Mouse (Mus musculus) frontal cortex, postnatal 36 days (tissue): ENCODE results near the gene Ankrd11.

Experiments
- DNase-seq, 2 experiments: peaks; one replicate each; pipeline ENCODE4 v3.0.0; 2022; ENCODE audit warnings: low spot score in 2 of 2

The Ankrd11 gene

DNA sequence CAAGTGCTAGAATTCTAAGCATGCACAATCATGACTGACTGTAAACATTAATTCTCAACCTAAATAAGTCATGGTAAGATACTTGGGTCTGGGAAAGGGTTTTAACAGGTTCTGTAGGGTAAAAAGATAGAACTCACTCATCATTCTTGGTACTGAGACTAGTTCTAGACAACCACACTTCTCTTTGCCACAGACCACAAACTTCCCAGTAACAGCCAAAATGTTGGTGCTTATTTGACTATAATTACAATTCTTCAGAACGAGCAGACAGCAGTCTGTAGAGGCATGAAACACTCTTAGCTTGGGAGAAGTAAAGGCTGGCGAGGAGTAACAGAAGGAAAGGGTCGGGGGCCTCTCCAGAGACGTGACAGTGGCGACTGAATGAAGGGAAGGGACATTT lies 80.0 kb downstream of the Ankrd11 start:
- no peak for DNase-seq

GRCm38 (mm10) chr8:122961458-122961857 lies 80.6 kb downstream of the Ankrd11 start:
- no peak for DNase-seq

- no peak for DNase-seq
Measured at GRCm38 (mm10) chr8:122960932-122961331, 81.1 kb downstream of the Ankrd11 start.

DNA sequence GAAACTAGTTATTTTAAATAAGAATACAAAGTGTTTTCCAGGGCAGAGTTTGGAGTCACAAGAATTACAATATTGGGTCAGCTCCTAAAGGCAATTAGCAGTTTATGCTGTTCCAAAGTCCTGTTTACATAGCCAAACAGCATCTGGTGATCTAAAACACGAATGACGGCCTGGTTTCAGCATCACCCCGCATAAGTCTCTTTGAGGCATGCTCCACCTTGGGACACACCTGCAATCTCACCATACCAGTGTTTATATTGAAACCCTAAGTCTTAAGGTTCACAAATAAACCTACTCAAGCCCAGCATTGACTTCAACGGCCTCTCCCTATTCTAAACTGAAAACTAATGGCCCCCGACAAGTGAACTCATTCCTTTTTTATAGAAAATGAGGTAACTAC lies 81.8 kb downstream of the Ankrd11 start:
- no peak for DNase-seq

GRCm38 (mm10) chr8:122955997-122956396 lies 86.1 kb downstream of the Ankrd11 start:
- DNase-seq: no peak

DNA sequence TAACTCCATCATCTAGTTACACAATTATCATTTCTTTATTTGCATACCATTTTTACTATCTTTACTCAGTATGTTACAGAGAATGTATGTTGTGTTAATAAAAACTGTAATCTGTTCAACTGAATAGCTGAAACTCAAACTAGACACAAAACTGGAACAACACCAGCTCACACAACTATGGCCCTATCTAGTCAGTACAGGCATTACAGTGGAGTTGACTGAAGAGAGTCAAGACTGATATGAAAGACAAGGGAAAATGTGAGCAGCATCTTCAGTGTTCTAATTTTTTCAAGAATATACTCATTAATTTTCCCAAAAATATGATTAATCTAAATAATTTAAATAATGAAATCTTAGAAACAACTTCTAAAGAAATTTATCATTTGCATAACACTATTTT lies 86.9 kb downstream of the Ankrd11 start:
- DNase-seq: no peak

- no peak for DNase-seq
Measured at GRCm38 (mm10) chr8:122954090-122954799, 87.8 kb downstream of the Ankrd11 start.

DNA sequence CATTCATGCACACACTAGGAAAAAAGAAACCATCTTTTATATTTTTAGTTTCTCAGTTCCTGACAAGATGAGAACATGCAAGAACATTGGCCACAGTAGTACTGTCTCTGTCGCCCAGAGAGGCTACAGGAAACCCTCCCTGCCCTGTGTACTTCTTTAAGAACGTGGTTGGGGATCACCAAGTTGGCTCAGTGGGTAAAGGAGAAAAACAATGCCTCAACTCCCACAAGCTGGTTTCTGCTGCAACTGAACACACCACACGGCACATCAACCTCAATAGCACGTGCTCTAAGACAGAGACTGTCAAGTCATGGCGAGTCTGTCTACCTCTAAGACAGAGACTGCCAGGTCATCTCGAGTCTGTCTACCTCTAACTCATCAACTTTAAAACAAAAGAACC lies 89.0 kb downstream of the Ankrd11 start:
- DNase-seq: no peak

- DNase-seq: no peak
Measured at GRCm38 (mm10) chr8:122951456-122951855, 90.6 kb downstream of the Ankrd11 start.

- no peak for DNase-seq
Measured at GRCm38 (mm10) chr8:122949701-122950100, 92.4 kb downstream of the Ankrd11 start.

- DNase-seq: no peak
Measured at GRCm38 (mm10) chr8:122945775-122946174, 96.3 kb downstream of the Ankrd11 start.

GRCm38 (mm10) chr8:122942803-122943713 lies 99.0 kb downstream of the Ankrd11 start:
- no peak for DNase-seq

DNA sequence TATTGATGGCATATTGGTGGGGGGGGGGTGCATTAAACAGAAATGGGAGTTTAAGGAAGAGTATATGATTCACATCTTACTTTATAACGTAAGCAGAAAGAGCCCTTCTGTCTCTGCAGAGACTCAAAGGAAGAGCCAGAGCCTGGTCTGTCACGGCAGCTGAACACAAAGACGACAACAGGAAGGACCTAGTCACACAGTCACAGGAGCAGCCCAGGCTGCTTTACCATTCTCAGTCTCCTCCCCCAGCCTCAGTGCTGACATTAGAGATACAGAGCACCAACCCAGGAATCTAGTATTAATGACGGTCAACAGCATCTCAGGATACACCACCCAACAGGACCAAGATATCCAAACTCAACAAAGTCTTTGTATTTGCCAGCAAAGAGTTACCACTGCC lies 103.5 kb downstream of the Ankrd11 start:
- no peak for DNase-seq

DNA sequence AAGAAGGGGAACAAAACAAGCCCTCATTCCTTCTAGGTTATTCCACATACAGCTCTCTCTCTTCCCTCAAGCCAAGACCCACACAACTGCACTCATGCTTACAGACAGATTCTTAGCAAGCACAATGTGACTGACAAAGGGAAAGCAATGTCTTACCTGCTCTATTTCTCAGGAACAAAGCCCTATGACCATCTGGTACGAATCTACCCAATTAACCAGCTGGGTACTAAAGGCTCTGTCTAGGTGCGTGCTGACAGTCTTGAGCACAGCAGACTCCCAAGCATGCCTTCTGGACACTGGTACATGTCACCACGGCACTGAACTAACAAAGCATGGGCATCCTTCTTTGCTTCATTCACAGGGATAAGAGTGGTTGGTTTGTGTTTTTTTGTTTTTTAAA lies 103.9 kb downstream of the Ankrd11 start:
- DNase-seq: no peak

DNA sequence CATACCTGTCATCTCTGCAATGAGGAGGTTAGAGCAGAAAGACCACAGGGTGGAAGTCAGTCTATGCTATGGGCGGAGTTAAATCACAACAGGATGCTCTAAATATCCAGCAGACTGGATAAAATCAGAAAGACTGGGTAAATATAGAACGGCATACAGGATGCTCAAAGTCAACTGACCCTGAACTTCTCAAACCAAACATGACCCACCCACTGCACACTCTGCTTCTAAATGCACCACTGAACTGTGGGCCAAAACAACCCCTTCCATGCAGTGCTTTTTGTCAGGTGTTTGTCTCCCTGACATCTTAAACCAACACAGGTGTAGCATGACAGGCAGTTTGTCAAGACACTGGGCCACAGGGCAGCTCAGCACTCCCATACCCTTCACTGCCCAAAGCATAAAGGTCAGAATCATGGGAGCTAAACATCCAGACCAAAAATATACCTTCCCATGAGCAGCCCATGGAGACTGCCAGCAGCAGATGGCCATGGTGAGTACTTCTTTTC lies 104.5 kb downstream of the Ankrd11 start:
- no peak for DNase-seq

DNA sequence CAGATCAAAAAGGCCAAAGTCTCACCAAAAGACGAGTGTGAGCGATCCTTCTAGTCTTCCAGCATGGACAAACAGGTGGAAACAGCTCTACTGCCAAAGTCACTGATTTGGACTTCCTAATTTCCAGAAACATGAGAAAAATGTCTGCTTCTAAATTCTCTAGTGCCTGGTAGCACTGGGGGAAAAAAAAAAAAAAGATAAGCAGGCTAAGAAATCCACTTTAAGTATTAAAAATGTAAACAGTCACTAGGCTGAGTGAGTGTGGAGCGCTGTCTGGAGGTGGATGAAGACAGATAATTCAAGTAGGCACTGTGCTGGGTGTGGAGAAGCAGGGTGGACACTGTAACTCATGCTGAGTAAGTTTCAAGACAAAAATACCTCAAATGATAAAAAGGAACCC lies 106.2 kb downstream of the Ankrd11 start:
- DNase-seq: no peak

DNA sequence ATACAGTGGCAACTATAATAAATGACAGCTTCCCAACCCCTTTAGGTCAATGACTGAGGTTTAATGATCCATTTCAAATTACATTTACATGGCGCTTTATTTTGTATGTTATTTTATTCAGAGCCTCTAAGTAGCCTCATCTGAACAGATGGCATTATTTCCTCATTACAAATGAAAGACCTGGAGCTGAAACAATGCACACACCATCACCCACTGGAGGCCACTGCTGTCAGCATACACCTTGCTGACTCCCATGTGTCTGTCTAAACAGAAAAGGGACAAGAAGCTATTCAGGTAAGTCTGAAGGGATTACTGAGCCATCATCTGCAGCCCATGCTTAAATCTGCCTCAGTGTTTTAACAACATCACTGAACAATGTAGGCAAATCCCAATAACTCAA lies 107.0 kb downstream of the Ankrd11 start:
- DNase-seq: no peak

DNA sequence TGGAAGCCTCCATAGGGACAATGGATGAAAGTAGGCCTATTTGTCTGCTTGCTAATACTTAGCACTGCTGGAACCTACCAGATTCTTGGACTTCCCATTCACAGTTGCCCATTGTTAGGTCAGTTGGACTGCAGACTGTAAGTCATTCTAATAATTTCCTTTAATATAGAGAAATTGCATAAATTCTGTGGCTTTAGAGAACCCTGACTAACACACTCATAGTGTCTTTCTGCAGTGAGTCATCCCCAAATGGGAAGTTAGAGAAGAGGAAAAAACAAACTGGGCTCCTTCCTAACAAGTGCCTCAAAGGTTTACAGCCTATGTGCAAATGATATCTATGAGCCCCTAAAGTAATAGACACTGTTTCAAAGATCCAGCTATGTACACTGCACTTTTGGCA lies 108.1 kb downstream of the Ankrd11 start:
- no peak for DNase-seq

GRCm38 (mm10) chr8:122932561-122932959 lies 109.5 kb downstream of the Ankrd11 start:
- DNase-seq: no peak

- peak; percentile 75 to 91 for DNase-seq
Measured at GRCm38 (mm10) chr8:122931834-122932560, 110.1 kb downstream of the Ankrd11 start.

GRCm38 (mm10) chr8:122928631-122929224 lies 113.3 kb downstream of the Ankrd11 start:
- DNase-seq: peak in 1 of 2 experiments; percentile 24

DNA sequence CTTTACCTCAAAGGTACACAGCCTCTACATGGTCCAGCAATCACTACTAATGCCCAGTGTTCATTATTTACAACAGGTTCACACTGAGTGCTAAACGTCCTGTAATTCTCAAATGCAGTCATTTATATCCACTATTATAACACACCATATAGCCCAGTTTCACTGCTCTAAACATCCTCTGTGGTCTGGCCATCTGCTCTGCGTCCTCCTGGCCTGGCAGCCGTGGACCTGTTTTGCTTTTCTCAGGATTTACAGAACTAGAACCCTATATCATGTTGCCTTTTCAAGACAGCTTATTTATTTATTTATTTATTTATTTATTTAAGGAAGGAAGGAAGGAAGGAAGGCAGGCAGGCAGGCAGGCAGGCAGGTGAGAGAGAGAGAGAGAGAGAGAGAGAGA lies 114.2 kb downstream of the Ankrd11 start:
- DNase-seq: no peak
